Mouse (Mus musculus): Measurements from ENCODE around the gene Slco1a5.

DNA sequence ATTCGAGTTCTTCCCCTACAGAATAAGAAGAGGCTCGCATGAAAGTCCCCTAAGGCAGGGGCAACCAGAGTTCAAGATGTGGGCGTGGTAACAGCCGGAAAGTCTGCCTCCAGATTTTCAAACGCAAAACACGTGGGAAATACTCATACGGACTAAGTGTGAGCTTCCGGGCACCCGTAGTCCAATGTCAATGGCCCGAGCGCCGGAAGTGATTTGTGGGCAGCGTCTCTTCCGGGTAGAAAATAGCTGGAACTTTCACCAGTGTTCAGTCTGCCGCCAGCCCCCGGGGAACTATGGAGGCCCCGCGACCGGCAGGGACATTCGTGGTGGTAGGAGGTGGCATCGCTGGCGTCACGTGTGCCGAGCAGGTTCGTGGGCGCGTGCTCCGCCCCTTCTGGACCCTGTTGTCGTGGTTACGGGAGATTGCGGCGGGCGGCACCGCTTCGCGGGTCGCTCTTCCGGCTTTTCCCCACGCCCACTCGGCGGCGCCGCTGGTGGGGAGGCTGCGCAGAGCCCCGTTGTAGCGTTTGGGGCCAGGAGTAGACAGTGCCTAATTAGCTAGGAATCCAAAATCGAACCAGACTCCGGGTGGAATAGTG is 22.8 kb upstream of the Slco1a5 start, which contains the start of gene Pyroxd1:
- 0 out of 2 replicates have a peak, but pooled peaks have one; percentile 19 for TF ChIP-seq RCOR1 (IDR thresholded peaks at IDR 0.05; ENCODE audit: low read depth, low read length)
- no peak for TF ChIP-seq ZNF384 (IDR thresholded peaks at IDR 0.05; ENCODE audit: low read depth, low read length)
- no peak for TF ChIP-seq CTCF (IDR thresholded peaks at IDR 0.05 in 2 of 3, conservative IDR thresholded peaks at IDR 0.05 in 1 of 3; ENCODE audit: control insufficient read depth in 1 of 3, insufficient read depth in 1 of 3, low read depth in 2 of 3, low read length in 3 of 3, poor library complexity in 1 of 3, severe bottlenecking in 1 of 3)
- no peak for TF ChIP-seq GATA1 (IDR thresholded peaks at IDR 0.05; ENCODE audit: low read depth, low read length)
